Mouse (Mus musculus) mesoderm, embryonic 11.5 days (tissue): ENCODE measurements around the gene Plcb4.
"Not testable (repeated sequence)": the region's sequence is repeated elsewhere in the genome, so short reads cannot be mapped to it uniquely, and the experiment has no call there.

ENCODE experiments used
- DNase-seq: peaks from one replicate; pipeline ENCODE4 v3.0.0-alpha.2; 2012; ENCODE audit warnings: low read depth, low spot score

Gene Plcb4

DNA sequence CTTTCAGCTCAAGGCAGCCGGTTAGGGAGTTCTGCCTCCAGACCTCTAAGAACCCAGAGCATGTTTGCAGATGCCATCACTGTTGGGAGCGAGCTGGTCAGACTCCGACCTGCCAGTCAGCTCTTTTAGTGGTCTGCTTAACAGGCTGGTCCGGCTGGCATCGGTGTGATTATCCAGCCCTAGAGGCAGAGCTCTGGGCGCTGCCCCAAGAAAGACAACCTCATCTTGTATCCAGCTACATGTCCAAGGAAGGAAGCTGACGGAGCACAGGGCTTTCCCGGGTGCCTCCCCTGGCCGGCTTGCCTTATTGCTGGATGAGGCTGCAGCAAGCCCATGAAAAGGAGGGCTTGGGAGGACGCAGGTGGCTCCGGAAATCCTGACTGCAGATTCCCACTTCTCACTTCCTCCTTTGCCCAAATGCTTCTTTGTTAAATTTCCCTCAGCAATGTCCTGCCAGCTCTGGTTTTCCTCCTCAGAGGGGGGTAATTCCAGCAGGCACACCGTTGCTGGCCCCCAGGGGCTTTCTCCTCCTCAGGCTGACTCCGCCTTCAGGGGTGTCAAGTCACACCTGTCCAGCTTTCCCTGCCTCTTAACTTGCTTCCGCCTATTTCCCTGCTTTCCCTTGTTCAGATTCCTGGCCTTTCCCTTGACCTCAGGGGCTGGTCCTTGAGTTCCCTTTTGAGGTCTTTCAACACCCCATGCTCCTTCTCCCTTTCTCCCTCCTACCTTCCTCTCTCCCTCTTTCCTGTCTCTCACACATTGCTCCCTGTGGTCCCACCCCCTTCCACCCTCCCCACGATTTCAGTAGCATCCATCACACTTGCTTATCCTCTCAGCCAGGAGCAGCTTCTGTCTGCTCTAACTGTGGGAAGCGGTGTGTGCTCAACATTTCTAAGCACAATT, 58.7 kb downstream of the Plcb4 start:
- DNase-seq, result no peak

DNA sequence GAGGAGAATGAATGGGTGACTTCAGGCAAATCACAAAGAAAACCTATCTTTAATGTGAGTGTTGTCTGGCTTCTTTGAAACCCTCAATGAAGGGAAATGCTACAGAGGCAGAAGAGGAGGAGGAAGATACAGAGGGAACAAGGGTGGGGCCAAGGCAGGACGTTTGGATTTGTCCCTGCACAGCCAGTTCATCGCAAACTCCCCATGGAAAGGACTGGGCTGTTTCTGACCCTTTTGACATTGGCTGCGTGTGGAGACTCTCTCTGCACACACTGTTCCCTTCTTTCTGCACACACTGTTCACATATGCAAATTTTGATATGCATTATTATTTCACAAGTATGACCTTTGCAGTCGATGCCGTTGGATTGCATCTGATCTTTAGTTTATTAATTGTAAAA, 63.3 kb downstream of the Plcb4 start:
- DNase-seq, result no peak

- no peak for DNase-seq
Observed at GRCm38 (mm10) chr2:135723387-135723786, 64.6 kb downstream of the Plcb4 start.

DNA sequence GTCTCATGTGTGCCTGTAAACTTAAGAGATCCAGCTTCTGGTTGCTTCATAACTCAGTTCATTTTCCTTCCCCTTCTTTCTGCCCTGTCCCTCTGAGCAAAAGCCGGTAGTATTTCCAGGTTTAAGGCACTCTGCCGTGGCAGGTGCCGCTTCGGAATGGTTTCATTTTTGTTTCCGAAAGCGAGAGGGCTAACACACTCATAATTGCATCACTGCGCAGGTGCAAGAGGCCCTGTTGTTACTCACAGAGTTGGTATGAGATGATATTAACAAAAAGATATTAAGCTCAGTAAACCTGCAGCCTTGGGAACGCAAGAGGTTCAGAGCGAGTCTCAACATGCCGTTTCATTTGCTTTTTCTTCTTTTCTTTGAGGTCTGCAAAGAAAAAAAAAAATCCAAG, 65.7 kb downstream of the Plcb4 start:
- DNase-seq, result no peak

DNA sequence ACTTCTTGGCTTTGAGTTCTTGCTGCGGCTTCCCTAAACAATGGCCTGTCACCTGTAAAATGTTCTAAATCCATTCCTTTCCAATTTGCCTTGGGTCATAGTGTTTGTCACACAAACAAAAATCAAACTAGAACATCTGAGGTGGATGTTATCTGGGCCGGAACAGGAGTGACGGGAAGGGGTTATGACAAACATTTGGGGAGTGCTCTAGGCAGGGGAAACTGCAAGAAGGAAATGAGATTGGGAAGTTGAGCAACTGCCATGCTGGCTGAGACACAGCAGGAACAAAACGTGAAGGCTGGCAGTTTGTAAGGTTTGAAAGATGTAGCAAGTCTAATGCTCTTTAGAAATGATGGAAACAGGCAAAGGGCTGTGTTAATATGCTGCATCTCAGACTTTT, 66.6 kb downstream of the Plcb4 start:
- DNase-seq, result no peak

DNA sequence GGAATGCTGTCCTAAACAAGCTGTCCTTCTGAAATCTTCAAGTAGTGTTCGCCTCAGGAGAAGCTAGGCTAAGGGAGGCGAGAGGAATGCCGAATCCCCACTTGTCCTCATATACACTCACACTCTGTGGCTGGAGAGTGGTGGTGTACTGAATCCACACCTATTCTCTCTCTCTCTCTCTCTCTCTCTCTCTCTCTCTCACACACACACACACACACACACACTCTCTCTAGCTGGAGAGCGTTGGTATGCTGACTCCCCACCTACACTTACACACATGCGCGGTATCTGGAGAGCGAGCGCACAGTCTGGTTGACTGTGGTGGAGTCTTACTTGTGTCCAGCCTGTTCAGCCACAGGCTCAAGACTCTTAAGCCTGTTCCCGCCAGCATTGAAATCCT, 68.3 kb downstream of the Plcb4 start:
- no peak for DNase-seq

DNA sequence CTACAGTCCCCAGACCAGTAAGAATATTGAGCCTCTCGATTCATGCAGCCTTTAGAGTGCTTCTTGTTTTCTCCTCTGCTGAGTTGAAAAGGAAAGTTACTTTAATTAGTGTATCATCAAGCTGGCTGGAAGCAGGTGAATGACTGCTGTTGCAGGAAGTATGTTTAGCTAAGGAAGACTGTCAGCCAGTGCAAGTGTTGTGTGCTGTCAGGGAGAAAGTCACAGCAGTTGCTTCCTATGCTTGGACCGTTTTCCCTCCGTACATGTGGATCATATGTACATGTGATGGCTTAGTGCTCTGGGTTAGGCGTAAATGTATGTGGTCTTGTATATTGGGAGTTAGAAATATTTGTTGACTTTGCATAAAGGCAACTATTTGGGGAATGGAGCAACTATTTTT, 69.1 kb downstream of the Plcb4 start:
- DNase-seq, result no peak

DNA sequence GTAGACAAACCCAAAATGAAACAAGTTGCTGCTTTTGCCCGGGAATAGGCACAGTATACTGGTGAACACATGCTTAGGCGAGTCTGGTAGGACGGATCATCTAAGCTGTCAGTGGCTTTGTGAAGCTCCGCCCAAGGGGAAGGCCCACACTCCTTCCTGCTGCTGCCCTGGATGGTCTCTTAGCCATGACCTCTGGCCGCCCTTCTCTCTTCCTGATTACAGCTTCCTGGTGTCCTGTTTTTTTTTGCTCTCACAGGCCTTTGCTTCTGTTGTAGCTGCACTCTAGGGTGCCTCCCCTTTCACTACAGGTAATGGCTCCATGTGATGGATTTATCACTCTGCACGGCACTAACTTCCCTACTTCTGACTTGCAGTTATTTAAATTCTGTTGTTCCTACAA, 72.8 kb downstream of the Plcb4 start:
- DNase-seq, result no peak

DNA sequence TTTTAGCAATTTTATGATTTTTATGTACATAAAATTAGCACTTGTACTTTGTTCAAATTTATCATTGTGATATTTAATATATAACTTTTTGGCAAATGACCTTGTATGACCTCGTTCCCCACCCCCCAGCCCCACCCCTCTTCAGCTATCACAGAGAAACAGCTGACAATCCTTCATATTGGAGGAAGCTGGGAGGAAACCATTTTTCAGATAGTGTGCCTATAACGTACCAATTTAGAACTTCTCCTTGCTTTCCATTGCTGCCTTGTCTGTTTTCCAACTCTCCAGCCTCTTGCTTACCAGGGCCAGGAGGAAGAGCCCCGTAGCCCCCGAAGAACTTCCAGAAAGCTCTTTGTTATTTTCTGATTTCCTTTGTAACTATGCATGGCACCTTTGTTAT, 73.8 kb downstream of the Plcb4 start:
- DNase-seq, result no peak

DNA sequence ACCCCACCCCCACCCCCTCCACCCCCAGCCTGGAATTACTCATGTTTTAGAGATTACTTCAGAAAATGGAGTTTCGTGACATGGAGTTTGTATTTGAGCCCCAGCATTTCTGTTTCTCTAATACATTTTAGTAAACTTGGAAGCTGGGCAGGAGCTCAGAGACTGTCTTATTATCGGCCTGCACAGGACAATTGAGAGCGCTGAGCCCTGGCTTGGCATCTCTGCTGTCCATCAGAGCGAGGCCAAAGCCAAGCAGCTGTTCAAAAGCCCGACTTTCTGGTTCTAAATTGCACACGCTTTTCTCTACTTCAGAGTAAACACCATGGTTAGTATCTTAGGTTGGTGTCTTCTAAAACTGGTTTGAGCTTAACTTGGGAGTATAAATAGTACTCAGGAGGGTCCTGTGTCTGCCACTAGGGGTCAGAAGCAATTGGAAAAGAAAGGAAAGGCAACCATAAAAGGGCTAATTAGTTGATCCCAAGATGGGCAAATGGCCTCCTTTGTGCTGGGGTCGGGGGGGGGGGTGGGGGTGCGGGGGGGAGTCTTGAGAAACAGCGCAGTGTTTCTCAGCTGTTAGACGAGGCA, 75.2 kb downstream of the Plcb4 start:
- no peak for DNase-seq

DNA sequence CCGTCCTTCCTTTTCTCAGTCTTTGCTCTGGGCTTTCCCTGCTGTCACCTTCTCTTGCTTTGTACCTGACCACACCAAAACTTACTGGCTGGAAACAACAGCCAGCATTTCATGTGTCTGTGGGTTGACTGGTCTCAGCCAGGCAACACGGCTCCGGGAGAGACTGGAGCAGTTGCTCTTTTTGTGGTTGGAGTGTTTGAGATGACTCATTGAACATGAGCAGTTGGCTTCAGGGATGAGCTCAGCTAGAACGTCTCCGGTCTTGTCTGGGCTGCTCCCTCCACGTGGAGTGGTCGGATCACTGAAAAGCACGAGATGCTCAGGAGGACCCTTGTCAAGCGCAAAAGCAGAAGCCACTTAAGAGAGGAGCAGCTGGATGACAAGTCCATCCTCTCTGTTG, 78.7 kb downstream of the Plcb4 start:
- DNase-seq, result no peak

- not testable (repeated sequence) for DNase-seq
Observed at GRCm38 (mm10) chr2:135738022-135738780, 79.4 kb downstream of the Plcb4 start.

DNA sequence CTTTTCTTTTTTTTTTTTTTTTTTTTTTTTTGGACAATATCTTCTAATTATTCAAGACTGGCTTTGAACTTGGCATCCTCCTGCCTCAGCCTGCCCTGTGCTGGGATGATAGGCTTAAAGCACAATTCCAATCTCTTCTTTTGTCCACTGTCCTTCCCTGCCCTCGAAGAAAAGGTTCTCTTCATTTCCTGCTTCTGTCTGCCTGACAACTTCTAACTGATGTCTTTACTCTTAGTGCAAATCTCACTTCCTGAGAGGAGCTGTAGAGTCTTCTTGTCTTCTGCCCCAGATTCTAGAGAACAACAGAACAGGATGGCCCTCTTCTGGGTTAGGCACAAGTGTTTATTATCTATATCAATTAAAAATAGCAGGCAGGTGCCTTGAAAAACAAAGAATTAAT, 80.1 kb downstream of the Plcb4 start:
- DNase-seq, result no peak

GRCm38 (mm10) chr2:135742954-135743700, 84.3 kb downstream of the Plcb4 start:
- DNase-seq, result peak; percentile 38

DNA sequence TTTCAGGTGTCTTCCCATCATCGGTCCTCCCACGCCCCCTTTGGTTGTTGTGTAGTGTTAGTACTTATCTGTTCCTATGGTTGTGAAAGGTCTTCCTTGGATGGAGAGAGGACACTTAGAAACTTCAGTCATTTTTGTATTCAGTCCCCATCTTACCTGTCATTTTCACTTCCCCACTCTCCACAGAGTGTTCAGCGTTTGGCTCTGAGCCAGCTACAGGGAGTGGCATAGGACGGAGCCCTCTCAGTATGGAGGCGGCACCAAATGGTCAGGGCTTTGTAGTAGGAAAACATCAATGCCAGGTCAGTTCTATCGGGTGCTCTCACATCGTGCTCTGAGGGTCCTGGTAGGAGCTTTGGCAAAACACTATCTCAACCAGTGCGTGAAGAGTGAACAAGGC, 85.9 kb downstream of the Plcb4 start:
- DNase-seq, result no peak

- DNase-seq, result no peak
Observed at GRCm38 (mm10) chr2:135745126-135745525, 86.3 kb downstream of the Plcb4 start.

DNA sequence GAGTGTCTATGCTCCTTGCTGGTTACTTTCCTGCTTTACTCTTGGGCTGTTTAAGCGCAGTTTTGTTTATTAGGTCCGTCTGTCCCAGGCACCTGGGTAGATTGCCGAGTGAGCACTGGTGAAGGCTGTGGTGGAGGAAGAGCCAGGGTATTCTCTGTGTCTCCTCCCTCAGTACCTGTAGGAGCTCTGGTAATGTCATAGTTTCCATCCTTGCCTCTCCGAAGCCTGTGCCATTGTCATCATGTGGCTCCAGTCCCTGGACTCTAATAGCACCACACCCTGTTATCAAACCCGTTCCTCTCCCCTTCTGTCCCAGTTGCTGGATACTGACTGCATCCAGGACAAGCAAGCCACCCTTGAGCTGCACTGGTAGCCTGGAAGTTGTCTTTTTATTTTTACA, 89.6 kb downstream of the Plcb4 start:
- no peak for DNase-seq

DNA sequence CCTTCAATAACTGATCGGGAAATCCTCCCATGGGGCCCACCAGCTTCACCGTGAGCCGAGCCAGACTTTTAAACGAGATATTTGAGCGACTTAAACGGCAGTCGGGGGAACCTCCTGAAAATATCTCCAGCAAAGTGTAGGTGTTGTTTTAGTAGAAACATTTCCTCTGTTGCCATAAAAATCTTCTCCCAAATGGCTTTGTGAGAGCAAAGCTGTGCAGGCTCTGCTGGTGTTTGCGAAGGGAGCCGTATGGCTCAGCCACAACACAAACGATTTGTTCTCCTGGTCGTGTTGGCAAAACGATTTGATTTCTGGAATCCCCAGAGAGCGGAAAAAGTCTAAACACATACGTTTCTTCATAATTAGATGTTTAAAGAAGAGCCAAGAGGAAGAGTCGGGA, 90.8 kb downstream of the Plcb4 start:
- no peak for DNase-seq

DNA sequence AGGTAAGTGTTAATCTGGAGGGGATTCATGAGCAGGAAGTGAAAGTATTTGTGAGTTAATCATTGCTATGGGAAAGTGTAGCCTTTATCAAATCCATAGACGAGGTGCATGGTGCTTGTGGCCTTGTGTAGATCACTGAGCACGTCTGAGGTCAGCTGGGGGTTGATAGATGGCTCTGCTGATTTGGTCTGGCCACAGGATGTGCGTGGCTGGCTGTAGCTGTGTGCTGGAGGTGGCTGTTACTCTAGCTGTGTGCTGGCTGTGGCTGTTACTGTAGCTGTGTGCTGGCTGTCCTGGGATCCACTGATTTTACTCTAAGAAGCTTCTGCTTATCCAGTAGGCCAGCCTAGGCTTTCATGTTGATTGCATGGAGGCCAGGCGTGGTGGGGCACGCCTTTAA, 91.9 kb downstream of the Plcb4 start:
- DNase-seq, result no peak

- no peak for DNase-seq
Observed at GRCm38 (mm10) chr2:135755792-135756191, 97.0 kb downstream of the Plcb4 start.

DNA sequence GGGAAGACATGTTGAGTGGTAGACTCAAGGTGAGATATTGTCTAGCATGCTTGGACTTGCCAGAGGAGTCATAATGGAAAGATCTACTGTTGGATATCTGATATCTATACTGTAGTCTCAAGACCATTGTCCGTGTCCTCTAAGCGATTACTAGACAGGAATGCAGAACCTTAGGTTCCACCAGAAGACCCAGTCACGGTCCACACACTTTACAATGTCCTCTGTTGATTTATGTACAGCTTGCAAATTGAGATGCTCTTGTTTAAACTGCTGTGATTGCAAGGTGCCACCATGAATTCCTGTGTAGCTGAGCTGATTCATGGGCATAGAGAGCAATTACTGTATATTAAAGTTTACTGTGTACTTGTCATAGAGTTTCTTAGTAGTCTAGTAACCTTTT, 98.7 kb downstream of the Plcb4 start:
- DNase-seq, result no peak
